Mouse (Mus musculus): ENCODE data around the gene Clec3a. TPM values are rescaled to one million over a fixed set of nuclear protein-coding genes. Genes with fewer than 3 reads are reported as not detected.

The Clec3a gene
- polyA plus RNA-seq (2012; rRNA removed) = not detected in 2 replicates

DNA sequence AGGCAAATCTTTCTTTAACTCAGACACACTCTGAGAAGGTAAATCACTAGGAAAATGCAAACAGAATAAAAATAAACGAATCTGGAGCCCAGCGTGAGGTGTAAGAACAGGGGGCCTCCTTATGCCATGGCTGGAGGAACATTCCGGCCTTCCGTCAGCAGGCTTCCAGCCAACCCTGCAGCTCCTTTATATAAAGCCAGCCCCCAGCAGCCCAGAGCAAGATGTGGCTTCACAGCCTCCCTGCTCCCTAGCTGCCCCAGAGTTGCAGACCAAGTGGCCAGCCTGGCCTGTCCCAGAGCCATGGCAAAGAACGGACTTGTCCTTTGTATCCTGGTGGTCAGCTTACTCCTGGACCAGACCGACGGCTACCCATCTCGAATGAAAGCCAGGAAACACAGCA is at the start of gene Clec3a:
TSS of gene Clec3a (plus strand) at position 301 of the 400 bp plus-strand sequence.
- TF ChIP-seq CTCF (IDR thresholded peaks at IDR 0.05; ENCODE audit: insufficient read depth, low read length) (no peak), POLR2A (IDR thresholded peaks at IDR 0.05; ENCODE audit: borderline replicate concordance, extremely low read depth, low read depth, low read length) (no peak)
- WGBS = 69% methylated on average over 8 of the region's 8 CpGs
- no peak for DNase-seq
- Histone ChIP-seq H3K4me3 (replicated peaks; ENCODE audit: extremely low read depth, low read depth, low read length) (no peak within 1 kb of the TSS), H3K4me1 (ENCODE audit: control insufficient read depth, insufficient read depth, low read length) (no peaks in the 10 kb centered on the region; the same call in 1 of the 2 replicates)

DNA sequence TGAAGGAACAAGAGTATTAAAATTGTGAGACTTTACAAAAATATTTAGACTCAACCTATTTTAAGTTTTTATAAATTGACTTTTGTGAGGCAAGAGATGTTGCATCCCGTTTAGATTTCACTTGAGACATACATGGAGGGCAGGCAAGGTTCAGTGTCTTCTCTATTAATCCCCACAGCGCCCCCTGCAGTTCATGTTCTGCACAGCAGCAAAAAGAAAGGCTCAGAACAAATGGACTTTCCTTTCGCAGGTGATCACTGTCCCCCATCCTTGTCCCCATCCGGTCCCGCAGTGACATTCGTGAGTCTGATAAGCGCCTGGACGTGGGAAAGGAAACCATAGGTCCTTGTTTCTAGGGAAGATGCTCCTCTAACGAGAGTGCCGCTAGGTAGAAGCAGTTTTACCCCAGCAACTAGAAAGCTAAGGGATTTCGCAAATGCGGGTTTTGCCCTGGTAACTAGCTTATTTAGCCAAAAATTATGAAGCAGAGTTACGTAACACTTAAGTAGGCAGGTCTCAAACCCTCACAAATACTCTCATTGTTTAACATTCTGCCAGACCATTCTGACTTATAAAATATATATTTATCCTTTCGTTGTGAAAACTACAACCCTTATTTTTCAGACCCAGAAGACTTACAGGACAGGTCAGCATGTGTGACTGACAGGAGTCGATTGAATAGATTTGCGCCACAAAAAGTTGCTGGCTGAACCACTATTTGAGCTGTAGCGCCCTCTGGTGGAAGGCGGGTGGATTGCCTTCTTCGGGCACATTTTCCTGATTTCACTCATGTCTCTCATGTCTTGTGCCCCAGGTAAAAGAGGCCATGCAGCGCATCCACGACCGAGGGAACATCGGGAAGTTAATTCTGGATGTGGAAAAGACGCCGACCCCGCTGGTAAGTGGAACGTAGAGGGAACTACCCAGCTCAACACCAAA is 48.6 kb upstream of the Clec3a start:
- WGBS = 29% methylated on average over 27 of the region's 27 CpGs
- TF ChIP-seq CTCF (IDR thresholded peaks at IDR 0.05; ENCODE audit: insufficient read depth, low read length) (peak; percentile 87), POLR2A (IDR thresholded peaks at IDR 0.05; ENCODE audit: borderline replicate concordance, extremely low read depth, low read depth, low read length) (no peak)

DNA sequence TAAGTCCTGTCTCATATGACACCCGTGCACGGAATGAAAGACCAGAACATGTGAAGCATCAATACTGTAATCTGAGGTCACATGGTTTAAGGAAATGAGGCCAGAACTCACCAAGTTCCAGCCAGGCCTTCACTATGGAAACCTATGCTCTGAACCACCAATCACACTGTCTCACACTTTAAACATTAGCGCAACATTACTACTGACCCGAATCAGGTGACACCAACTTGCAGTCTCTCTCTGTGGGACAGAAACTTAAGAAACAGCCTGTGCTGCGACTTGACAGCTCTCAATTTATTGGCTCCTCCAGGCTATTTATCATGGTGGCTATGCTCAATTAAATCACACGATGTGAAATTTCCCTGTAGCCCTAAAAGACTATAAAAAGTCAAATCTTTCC is 43.5 kb upstream of the Clec3a start:
- no peak for DNase-seq
- Histone ChIP-seq H3K4me3 (replicated peaks; ENCODE audit: extremely low read depth, low read depth, low read length) (no peak overlapping the region), H3K4me1 (ENCODE audit: control insufficient read depth, insufficient read depth, low read length) (no peaks in the 10 kb centered on the region)
- WGBS = 76% methylated on average over 6 of the region's 6 CpGs
- TF ChIP-seq POLR2A (IDR thresholded peaks at IDR 0.05; ENCODE audit: borderline replicate concordance, extremely low read depth, low read depth, low read length) = no peak
- no peak for TF ChIP-seq CTCF (IDR thresholded peaks at IDR 0.05; ENCODE audit: insufficient read depth, low read length)

More for the DNA sequence above, 48.6 kb upstream of the Clec3a start:
- H3K4me3 ChIP-seq (replicated peaks; ENCODE audit: extremely low read depth, low read depth, low read length) = no peak overlapping the region
- peak; percentile 61 for DNase-seq
- H3K4me1 ChIP-seq (ENCODE audit: control insufficient read depth, insufficient read depth, low read length) = no peaks in the 10 kb centered on the region

DNA sequence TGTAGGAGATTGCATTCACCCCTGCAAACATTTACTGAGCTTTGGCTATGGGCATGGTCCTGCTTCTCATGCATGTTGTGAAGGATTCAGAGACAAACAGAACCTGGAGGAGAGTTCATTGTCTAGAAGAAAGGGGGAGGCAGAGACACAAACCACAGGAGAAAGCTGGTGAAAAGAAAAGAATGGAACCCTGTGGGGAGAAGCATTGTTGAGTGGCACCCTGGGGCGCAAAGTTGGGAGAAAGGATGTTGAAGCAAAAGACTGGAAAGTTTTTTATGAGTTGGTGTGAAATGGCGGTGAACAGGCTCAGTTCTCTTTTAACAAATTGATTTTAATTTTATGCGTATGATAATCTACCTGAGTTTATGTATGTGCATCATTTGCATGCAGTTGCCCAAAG is 33.7 kb upstream of the Clec3a start:
- Histone ChIP-seq H3K4me3 (replicated peaks; ENCODE audit: extremely low read depth, low read depth, low read length) (no peak overlapping the region), H3K4me1 (ENCODE audit: control insufficient read depth, insufficient read depth, low read length) (no peaks in the 10 kb centered on the region)
- WGBS = 86% methylated on average over 3 of the region's 3 CpGs
- TF ChIP-seq CTCF (IDR thresholded peaks at IDR 0.05; ENCODE audit: insufficient read depth, low read length) (no peak), POLR2A (IDR thresholded peaks at IDR 0.05; ENCODE audit: borderline replicate concordance, extremely low read depth, low read depth, low read length) (no peak)
- no peak for DNase-seq

DNA sequence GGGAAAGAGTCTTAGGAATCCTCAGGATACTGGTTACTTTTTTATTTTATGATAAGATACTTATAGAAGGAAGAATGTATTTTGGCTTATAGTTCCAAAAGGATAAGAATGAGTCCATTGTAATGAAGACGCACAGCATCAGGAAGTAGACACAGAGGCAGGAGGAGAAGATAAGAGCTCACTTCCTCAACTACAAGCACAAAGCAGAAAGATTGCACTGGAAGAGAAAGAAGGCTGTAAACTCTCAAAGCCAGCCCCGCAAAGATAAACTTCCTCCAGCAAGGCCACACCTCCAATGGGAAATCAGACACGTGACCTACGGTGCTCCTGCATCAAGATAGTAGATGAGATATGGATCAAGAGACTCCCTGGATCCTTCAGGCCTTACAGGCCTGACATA is 30.4 kb upstream of the Clec3a start:
- 42% methylated on average over 4 of the region's 4 CpGs for WGBS
- H3K4me3 ChIP-seq (replicated peaks; ENCODE audit: extremely low read depth, low read depth, low read length) = no peak overlapping the region
- no peaks in the 10 kb centered on the region for H3K4me1 ChIP-seq (ENCODE audit: control insufficient read depth, insufficient read depth, low read length)
- TF ChIP-seq POLR2A (IDR thresholded peaks at IDR 0.05; ENCODE audit: borderline replicate concordance, extremely low read depth, low read depth, low read length) = no peak
- no peak for TF ChIP-seq CTCF (IDR thresholded peaks at IDR 0.05; ENCODE audit: insufficient read depth, low read length)
- no peak for DNase-seq

DNA sequence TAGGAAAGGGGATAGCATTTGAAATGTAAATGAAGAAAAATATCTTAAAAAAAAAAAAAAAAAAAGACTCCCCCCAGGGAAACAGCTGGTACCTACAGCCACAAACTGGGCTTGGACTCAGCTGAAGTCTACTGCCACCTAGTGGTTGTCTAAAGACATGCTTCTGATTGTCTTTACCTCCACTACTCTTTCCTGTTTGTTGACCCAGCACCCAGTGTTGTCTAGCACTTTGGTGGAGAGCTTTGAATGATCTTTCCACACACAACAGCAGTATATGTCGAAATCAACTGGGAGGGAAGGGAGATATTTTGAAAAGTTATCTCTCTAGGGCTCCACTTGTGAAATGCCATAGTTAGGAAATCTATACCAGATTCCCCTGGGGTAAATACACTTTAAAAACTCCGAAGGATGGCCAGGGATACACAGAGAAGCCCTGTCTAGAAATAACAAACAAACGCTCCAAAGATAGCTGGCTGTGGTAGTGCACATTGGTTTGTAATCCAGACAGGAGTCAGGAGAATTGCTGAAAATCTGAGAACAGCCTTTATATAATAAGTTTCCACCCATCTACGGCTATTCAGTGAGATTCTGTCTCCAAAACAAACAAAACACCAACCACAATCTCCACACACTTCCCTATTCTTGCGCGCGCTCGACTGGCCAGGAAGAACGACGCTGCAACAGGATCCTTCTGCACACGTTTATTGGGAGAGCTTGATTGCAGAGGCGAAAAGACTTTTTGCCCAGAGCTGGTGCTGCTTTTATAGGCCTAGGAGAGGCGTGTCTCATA is 27.2 kb upstream of the Clec3a start:
- 69% methylated on average over 12 of the region's 13 CpGs for WGBS
- no peak for TF ChIP-seq POLR2A (IDR thresholded peaks at IDR 0.05; ENCODE audit: borderline replicate concordance, extremely low read depth, low read depth, low read length)
- no peak for TF ChIP-seq CTCF (IDR thresholded peaks at IDR 0.05; ENCODE audit: insufficient read depth, low read length)
- no peak for DNase-seq
- Histone ChIP-seq H3K4me1 (ENCODE audit: control insufficient read depth, insufficient read depth, low read length) (no peaks in the 10 kb centered on the region), H3K4me3 (replicated peaks; ENCODE audit: extremely low read depth, low read depth, low read length) (no peak overlapping the region)

DNA sequence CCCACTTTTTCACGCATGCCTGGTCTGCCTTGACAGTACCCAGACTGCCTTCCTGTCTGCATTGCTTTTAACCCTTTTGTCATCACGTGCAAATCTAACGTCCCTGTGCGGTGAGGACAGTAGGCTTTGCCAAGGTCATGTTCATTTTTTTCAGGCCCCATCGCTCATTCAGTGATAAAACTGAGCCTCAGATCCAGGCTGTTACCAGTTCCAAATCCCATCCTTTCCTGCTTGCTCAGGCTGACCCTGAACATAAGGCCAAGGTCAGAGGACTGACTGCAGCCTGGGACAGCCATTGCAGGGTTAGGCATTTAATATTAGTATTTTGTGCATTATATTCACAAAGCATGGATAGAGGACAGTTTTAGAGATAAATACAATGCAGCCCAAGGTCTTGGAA is 19.6 kb upstream of the Clec3a start:
- Histone ChIP-seq H3K4me1 (ENCODE audit: control insufficient read depth, insufficient read depth, low read length) (no peaks in the 10 kb centered on the region), H3K4me3 (replicated peaks; ENCODE audit: extremely low read depth, low read depth, low read length) (no peak overlapping the region)
- no peak for DNase-seq
- TF ChIP-seq CTCF (IDR thresholded peaks at IDR 0.05; ENCODE audit: insufficient read depth, low read length) (no peak), POLR2A (IDR thresholded peaks at IDR 0.05; ENCODE audit: borderline replicate concordance, extremely low read depth, low read depth, low read length) (no peak)
- 92% methylated on average over 5 of the region's 5 CpGs for WGBS

DNA sequence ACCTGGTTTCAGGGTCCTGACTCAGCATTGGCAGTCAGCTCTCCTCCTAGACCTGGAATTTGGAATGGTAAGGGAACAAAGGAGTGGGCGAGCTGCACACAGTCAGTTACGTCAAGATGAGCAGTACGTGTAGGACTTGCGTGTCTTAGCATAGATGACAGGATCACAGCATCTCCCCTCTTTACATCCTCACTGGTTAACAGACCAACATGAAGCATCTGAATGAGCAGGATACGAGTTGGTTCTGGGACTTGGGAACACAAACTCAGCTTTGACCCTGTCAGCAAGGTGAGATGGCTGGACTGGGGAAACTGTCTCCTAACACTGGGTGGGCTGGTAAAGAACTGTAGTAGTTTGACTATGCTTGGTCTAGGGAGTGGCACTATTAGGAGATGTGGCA is 18.6 kb upstream of the Clec3a start:
- 95% methylated on average over 5 of the region's 5 CpGs for WGBS
- TF ChIP-seq POLR2A (IDR thresholded peaks at IDR 0.05; ENCODE audit: borderline replicate concordance, extremely low read depth, low read depth, low read length) = no peak
- TF ChIP-seq CTCF (IDR thresholded peaks at IDR 0.05; ENCODE audit: insufficient read depth, low read length) = no peak
- Histone ChIP-seq H3K4me3 (replicated peaks; ENCODE audit: extremely low read depth, low read depth, low read length) (no peak overlapping the region), H3K4me1 (ENCODE audit: control insufficient read depth, insufficient read depth, low read length) (no peaks in the 10 kb centered on the region)
- no peak for DNase-seq

DNA sequence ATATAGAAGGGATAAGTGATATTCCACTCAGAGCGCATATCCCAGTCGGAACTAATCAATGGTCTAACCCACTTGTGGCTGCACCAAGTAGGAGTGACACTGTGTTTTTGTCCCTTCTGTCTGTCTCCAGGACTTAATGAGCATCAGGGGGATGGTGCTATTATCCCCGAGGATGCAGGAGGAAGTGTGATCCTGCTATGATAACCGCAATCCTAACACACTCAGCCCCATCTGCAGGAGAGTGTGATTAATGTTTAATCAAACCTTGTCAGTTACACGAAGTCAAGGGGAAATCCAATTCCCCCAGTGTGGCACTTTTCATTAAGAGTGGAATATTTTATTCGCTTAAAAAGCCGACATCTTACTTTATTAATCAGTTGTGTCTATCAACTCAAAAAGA is 16.2 kb upstream of the Clec3a start:
- WGBS = 57% methylated on average over 7 of the region's 7 CpGs
- no peak for DNase-seq

More for the DNA sequence above, 16.2 kb upstream of the Clec3a start:
- Histone ChIP-seq H3K4me3 (replicated peaks; ENCODE audit: extremely low read depth, low read depth, low read length) (no peak overlapping the region), H3K4me1 (ENCODE audit: control insufficient read depth, insufficient read depth, low read length) (no peaks in the 10 kb centered on the region)
- TF ChIP-seq CTCF (IDR thresholded peaks at IDR 0.05; ENCODE audit: insufficient read depth, low read length) (no peak), POLR2A (IDR thresholded peaks at IDR 0.05; ENCODE audit: borderline replicate concordance, extremely low read depth, low read depth, low read length) (no peak)
